Mouse (Mus musculus) heart, embryonic 11.5 days (tissue): ENCODE results near the gene Bcl2l14. TPM values are rescaled to one million over a fixed set of nuclear protein-coding genes. Genes with fewer than 3 reads are reported as not detected.

Source experiments
- ATAC-seq: fragments of 200-750 bp; cut with Nextera tagmentation; replicated peaks from 2 replicates; pipeline ENCODE4 v1.8.0; 2017; ENCODE audit warnings: moderate library complexity; ENCODE audit not compliant: insufficient number of reproducible peaks, low FRiP score, low TSS enrichment
- H3K27ac ChIP-seq: fragments of 300-500 bp; sonication (generic); 2 replicates; pipeline ENCODE4 v1.5.1; 2014; ENCODE audit warnings: mild to moderate bottlenecking, low read depth, low read length
- H3K27me3 ChIP-seq: fragments of 300-500 bp; sonication (generic); 2 replicates; pipeline ENCODE4 v1.6.1; 2014; ENCODE audit warnings: mild to moderate bottlenecking, low read length, mixed read lengths; ENCODE audit not compliant: control insufficient read depth, insufficient read depth
- H3K36me3 ChIP-seq: fragments of 300-500 bp; sonication (generic); 2 replicates; pipeline ENCODE4 v1.6.1; 2014; ENCODE audit warnings: mild to moderate bottlenecking, low read length, moderate library complexity, mixed read lengths; ENCODE audit not compliant: control insufficient read depth, insufficient read depth
- H3K4me1 ChIP-seq: fragments of 300-500 bp; sonication (generic); 2 replicates; pipeline ENCODE4 v1.6.1; 2014; ENCODE audit warnings: low read length; ENCODE audit not compliant: control insufficient read depth, insufficient read depth
- H3K4me2 ChIP-seq: fragments of 300-500 bp; sonication (generic); 2 replicates; pipeline ENCODE4 v1.6.1; 2014; ENCODE audit warnings: mild to moderate bottlenecking, moderate library complexity
- H3K4me3 ChIP-seq: fragments of 300-500 bp; sonication (generic); 2 replicates; pipeline ENCODE4 v1.5.1; 2014; ENCODE audit warnings: low read depth, low read length
- H3K9ac ChIP-seq: fragments of 300-500 bp; sonication (generic); 2 replicates; pipeline ENCODE4 v1.6.1; 2014; ENCODE audit warnings: mild to moderate bottlenecking, low read depth, low read length, moderate library complexity
- H3K9me3 ChIP-seq: fragments of 300-500 bp; sonication (generic); replicated peaks from 2 replicates; pipeline ENCODE4 v1.6.1; 2016; ENCODE audit warnings: low read length; ENCODE audit not compliant: control insufficient read depth
- WGBS: fragments of 180-500 bp; shearing (Covaris S2); extraction: QIAGEN DNeasy Blood & Tissue Kit; methylation state at CpG from one replicate; pipeline ENCODE4 v1.1.7; 2014; ENCODE audit not compliant: insufficient replicate concordance; 5-methylcytosine and 5-hydroxymethylcytosine counted together
- polyA plus RNA-seq: library from polyadenylated mRNA; unstranded; fragments of >200 nt; fragmentation: Nextera tagmentation; extraction: Ambion mirVana; gene quantifications from 2 replicates; pipeline ENCODE4 v1.2.1, GENCODE M21; 2014

The Bcl2l14 gene
- polyA plus RNA-seq, 1 experiment from 2014 or later, result 0.11 TPM

DNA sequence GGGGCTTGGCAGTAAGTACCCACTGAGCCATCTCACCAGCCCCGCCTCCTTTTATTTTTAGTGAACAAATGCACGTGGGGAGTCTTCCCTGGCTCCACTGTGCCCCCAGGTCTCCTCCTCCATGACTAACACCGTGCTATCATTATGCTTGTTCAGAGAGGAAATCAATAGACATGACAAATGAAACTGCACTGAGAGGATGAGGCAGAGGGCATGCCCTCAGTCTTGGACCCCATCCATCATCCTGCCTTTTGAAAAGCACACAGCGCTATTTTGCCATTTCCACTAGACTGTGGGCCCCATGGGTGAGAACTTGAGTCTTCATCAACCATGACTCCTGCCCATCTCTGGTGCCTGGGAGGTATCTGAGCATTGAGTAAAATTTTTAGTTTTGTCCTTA is 35.5 kb downstream of the Bcl2l14 start:
- 65% methylated on average over 4 of the region's 4 CpGs for WGBS
- no peaks in the 10 kb centered on the region for H3K27me3 ChIP-seq
- ATAC-seq, result no peak
- no peak overlapping the region for H3K4me2 ChIP-seq
- no peaks in the 10 kb centered on the region for H3K36me3 ChIP-seq
- H3K4me1 ChIP-seq, result no peaks in the 10 kb centered on the region
- no peak overlapping the region for H3K9ac ChIP-seq
- H3K27ac ChIP-seq, result no peak overlapping the region
- no peaks in the 10 kb centered on the region for H3K9me3 ChIP-seq
- H3K4me3 ChIP-seq, result no peak overlapping the region

DNA sequence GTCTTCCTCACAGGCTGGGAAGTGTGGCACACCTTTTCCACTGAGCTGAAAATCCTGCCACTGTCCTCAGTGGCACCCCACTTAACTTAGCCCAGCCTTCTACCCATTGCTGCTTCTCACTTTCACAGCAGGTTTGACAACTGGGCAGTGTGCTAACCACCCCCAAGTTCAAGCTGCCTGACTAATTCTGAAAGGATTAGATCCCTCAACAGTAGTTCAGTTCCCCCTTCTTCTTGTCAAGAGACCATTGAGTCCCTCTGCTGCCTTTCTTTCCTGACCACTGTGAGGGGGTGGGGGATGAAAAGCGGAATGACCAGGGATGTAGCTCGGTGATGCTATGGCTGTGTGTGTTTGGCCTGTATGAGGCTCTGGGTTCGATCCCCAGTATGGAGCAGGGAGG is 37.2 kb downstream of the Bcl2l14 start:
- H3K4me3 ChIP-seq, result no peak overlapping the region
- H3K27me3 ChIP-seq, result no peaks in the 10 kb centered on the region
- 73% methylated on average over 3 of the region's 3 CpGs for WGBS
- no peak overlapping the region for H3K4me2 ChIP-seq
- no peak overlapping the region for H3K27ac ChIP-seq
- no peak overlapping the region for H3K9ac ChIP-seq
- no peaks in the 10 kb centered on the region for H3K36me3 ChIP-seq
- no peaks in the 10 kb centered on the region for H3K9me3 ChIP-seq
- ATAC-seq, result no peak
- H3K4me1 ChIP-seq, result no peaks in the 10 kb centered on the region

DNA sequence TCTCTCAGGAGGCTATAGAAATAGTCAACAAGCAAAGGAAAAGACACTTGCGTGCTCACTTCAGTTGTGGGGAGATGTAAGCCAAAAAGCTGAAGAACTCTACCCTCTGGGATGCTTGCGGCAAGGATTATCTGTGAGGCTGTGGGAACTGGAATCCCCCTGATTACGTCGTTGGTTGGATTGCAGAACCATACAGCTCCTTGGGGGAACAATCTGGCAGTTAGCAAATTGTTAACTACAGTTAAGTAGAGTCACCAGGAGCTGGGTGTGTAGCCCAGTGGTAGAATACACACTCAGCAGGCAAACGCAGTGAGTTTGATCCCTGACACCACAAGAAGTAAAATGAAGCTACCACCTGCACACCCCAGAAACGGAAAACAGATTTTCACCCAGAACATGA is 37.9 kb downstream of the Bcl2l14 start:
- Histone ChIP-seq H3K4me3 (no peak overlapping the region), H3K27ac (no peak overlapping the region), H3K9me3 (no peaks in the 10 kb centered on the region), H3K36me3 (no peaks in the 10 kb centered on the region), H3K27me3 (no peaks in the 10 kb centered on the region), H3K4me2 (no peak overlapping the region), H3K4me1 (no peaks in the 10 kb centered on the region), H3K9ac (no peak overlapping the region)
- no peak for ATAC-seq
- WGBS, result 79% methylated on average over 6 of the region's 6 CpGs

DNA sequence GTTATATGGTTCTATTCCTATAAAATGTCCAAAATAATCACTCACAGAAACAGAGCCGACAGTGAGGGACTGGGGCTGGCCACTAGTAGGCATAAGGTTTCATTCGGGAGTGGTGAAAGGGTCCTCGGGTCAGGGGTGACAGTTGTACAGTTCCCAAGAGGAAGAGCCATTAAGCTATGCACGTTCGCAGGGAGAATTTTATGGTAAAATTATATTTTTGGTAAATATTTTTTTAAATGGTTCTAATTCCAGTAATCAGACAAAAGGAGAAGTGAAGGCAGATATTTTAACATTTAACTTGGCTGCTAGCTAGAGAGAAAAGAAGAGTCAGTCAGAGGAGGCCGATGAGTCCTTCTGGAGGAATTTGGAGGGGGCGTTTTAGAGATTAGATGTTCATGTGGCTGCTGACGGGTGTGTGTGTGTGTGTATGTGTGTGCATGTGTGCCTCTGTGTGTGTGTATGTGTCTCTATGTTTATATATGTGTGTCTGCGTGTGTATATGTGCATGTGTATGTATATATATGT is 38.8 kb downstream of the Bcl2l14 start:
- H3K9me3 ChIP-seq, result no peaks in the 10 kb centered on the region
- H3K4me3 ChIP-seq, result no peak overlapping the region
- H3K27me3 ChIP-seq, result no peaks in the 10 kb centered on the region
- H3K9ac ChIP-seq, result no peak overlapping the region
- H3K27ac ChIP-seq, result no peak overlapping the region
- H3K4me1 ChIP-seq, result peaks cover 2% of the 10 kb centered on the region; the same call in 1 of the 2 replicates
- no peak for ATAC-seq
- 61% methylated on average over 9 of the region's 9 CpGs for WGBS
- H3K36me3 ChIP-seq, result no peaks in the 10 kb centered on the region
- H3K4me2 ChIP-seq, result no peak overlapping the region

DNA sequence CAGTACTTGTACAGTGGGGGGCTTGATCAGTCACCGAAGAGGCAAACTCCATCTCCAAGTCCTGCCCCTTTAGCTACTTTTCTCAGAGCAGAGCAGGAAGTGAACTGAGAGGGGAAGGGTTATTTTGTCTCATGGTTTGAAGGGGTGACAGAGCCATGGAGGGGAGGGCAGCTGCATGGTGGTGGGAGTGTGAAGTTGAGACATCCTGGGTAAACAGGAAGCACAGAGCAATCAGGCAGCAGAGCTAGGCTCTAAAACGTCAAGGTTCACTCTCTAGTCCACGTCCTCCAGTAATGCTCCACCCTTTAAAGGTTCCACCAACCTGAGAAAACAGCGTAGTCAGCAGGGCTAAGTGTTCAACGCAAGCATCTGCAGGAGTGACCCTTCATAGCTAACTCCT is 40.8 kb downstream of the Bcl2l14 start:
- Histone ChIP-seq H3K27ac (no peak overlapping the region), H3K4me3 (no peak overlapping the region), H3K36me3 (no peaks in the 10 kb centered on the region), H3K27me3 (no peaks in the 10 kb centered on the region), H3K9ac (no peak overlapping the region), H3K4me2 (no peak overlapping the region), H3K9me3 (no peaks in the 10 kb centered on the region), H3K4me1 (peaks cover 4% of the 10 kb centered on the region; the same call in 1 of the 2 replicates)
- ATAC-seq, result no peak
- WGBS, result 61% methylated on average over 5 of the region's 5 CpGs

DNA sequence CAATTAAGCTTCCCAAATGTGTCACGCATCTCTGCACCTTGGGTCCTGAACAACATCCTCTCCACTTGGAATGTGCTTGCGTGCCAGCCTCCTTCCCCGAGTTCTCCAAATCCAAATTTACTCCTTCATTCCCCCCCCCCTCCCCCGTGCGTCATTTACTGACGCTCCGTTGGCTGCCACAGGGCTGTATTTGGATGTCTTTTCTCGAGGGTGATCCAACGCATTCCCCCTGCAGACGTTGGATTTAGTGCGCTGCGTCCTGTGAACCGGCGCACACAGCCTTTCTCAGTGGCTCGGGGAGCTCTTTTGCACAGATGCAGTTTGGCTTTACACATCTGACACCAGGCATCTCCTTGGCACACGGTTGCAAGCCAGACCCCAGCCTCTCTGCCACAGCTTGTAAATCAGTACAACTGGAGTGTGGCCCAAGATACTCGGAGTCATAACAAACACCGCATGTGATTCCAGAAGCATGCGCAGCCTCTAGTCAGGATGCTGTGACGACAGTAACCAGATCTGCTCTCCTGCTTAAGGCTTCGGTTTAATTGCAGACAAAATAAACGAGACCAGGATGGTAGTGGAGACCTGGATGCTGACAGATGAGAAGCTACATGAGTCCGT is 43.4 kb downstream of the Bcl2l14 start:
- ATAC-seq, result no peak
- Histone ChIP-seq H3K27ac (peak overlapping the region; percentile 62), H3K4me3 (peak overlapping the region; percentile 18), H3K4me1 (peaks cover 7% of the 10 kb centered on the region; the same call in 1 of the 2 replicates), H3K36me3 (no peaks in the 10 kb centered on the region), H3K4me2 (peak overlapping the region; percentile 58), H3K27me3 (no peaks in the 10 kb centered on the region), H3K9ac (no peak overlapping the region), H3K9me3 (no peaks in the 10 kb centered on the region)
- WGBS, result 33% methylated on average over 23 of the region's 23 CpGs

DNA sequence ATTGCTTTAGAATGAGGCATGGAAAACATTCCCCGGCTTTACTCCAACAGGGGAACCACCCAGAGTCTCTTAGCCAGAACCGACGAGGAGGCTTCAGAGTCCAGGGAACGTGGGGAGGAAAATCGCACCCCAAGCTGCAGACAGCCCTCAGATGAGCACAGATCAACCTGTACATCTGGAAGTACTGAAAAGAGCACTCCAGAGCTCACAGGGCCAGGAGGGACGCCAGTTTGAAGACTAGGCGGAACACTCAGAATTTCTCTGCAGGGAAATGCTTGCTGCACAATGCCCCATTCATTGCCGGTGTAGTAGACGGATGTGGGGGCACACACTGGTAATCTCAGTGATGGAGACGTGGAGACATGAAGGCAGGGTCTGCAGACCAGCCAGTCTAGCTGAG is 43.9 kb downstream of the Bcl2l14 start:
- Histone ChIP-seq H3K27me3 (no peaks in the 10 kb centered on the region), H3K9me3 (peaks cover 2% of the 10 kb centered on the region; the same call in 1 of the 2 replicates), H3K4me2 (peak overlapping the region; percentile 58), H3K9ac (no peak overlapping the region), H3K36me3 (peaks cover 3% of the 10 kb centered on the region), H3K27ac (peak overlapping the region; percentile 62), H3K4me1 (peaks cover 7% of the 10 kb centered on the region; the same call in 1 of the 2 replicates), H3K4me3 (0 out of 2 replicates have a peak overlapping the region, but pooled peaks have one; percentile 18)
- WGBS, result 36% methylated on average over 10 of the region's 10 CpGs
- no peak for ATAC-seq

DNA sequence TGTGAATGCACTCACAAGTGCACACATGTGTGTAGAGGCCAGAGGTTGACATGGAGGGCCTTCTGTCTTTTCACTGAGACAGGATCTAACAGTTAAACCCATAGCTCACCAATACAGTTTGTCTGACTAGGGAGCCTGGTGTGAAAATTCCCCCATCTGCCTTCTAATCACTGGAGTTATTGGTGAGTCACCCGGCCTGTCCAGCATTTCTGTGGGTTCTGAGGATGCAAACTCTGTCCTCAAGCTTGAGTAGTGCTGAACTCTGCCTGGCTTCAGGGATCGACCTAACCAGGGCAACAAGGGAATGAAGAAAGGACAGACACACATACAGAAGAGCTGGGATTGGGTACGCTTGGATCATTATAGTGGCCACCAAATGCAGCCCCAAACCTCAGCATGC is 45.6 kb downstream of the Bcl2l14 start:
- H3K27ac ChIP-seq, result no peak overlapping the region
- H3K4me3 ChIP-seq, result no peak overlapping the region
- H3K9ac ChIP-seq, result no peak overlapping the region
- H3K9me3 ChIP-seq, result peaks cover 4% of the 10 kb centered on the region; the same call in 1 of the 2 replicates
- H3K36me3 ChIP-seq, result peaks cover 7% of the 10 kb centered on the region
- no peak overlapping the region for H3K4me2 ChIP-seq
- no peak for ATAC-seq
- peaks cover 7% of the 10 kb centered on the region; the same call in 1 of the 2 replicates for H3K4me1 ChIP-seq
- no peaks in the 10 kb centered on the region for H3K27me3 ChIP-seq
- 66% methylated on average over 3 of the region's 3 CpGs for WGBS

DNA sequence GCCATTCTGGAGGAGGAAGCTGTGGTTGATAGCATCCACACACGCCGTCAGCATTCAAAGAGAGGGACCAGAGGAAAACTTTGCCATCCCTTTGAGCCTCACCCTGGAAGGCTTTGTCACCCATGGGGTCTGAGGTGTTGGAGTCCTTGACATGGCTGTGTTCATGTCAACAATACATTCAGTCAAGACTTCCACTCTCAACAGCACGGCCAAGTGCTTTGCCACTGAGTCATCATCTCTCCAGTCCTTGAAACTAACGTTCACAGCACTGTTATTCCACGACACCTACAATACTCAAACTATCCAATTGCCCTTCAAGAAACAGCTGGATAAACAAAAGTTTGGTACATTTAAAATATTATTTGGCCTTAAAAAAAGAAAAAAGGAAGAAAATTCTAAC is 46.1 kb downstream of the Bcl2l14 start:
- ATAC-seq, result no peak
- H3K27ac ChIP-seq, result no peak overlapping the region
- H3K9me3 ChIP-seq, result peaks cover 4% of the 10 kb centered on the region; the same call in 1 of the 2 replicates
- no peak overlapping the region for H3K4me2 ChIP-seq
- no peaks in the 10 kb centered on the region for H3K27me3 ChIP-seq
- no peak overlapping the region for H3K4me3 ChIP-seq
- 60% methylated on average over 5 of the region's 5 CpGs for WGBS
- H3K4me1 ChIP-seq, result peaks cover 7% of the 10 kb centered on the region; the same call in 1 of the 2 replicates
- peaks cover 7% of the 10 kb centered on the region for H3K36me3 ChIP-seq
- H3K9ac ChIP-seq, result no peak overlapping the region
